Mouse (Mus musculus) forebrain, embryonic 11.5 days (tissue): Measurements from ENCODE around the gene Tbc1d16. TPM values are rescaled to one million over a fixed set of nuclear protein-coding genes. Genes with fewer than 3 reads are reported as not detected.

ENCODE experiments used
- ATAC-seq: fragments of 200-750 bp; cut with Nextera tagmentation; replicated peaks from 2 replicates; pipeline ENCODE4 v1.8.0; 2017; ENCODE audit warnings: moderate TSS enrichment; ENCODE audit not compliant: low FRiP score
- DNase-seq: peaks from one replicate; pipeline ENCODE4 v3.0.0-alpha.2; 2017; ENCODE audit warnings: low spot score
- H3K27ac ChIP-seq: fragments of 300-500 bp; sonication (generic); 2 replicates; pipeline ENCODE4 v1.5.1; 2014; ENCODE audit warnings: low read depth, low read length
- H3K27me3 ChIP-seq: fragments of 300-500 bp; sonication (generic); 2 replicates; pipeline ENCODE4 v1.6.1; 2014; ENCODE audit warnings: mild to moderate bottlenecking, low read length, mixed read lengths; ENCODE audit not compliant: control insufficient read depth, insufficient read depth
- H3K36me3 ChIP-seq: fragments of 300-500 bp; sonication (generic); 2 replicates; pipeline ENCODE4 v1.6.1; 2014; ENCODE audit warnings: mild to moderate bottlenecking, low read length, moderate library complexity, mixed read lengths; ENCODE audit not compliant: control insufficient read depth, insufficient read depth
- H3K4me1 ChIP-seq: fragments of 300-500 bp; sonication (generic); replicated peaks from 2 replicates; pipeline ENCODE4 v1.6.1; 2014; ENCODE audit warnings: low read length, mixed read lengths; ENCODE audit not compliant: control insufficient read depth, insufficient read depth
- H3K4me2 ChIP-seq: fragments of 300-500 bp; sonication (generic); 2 replicates; pipeline ENCODE4 v1.6.1; 2014; ENCODE audit warnings: low read depth, mild to moderate bottlenecking, low read length, moderate library complexity, mixed read lengths; ENCODE audit not compliant: severe bottlenecking
- H3K4me3 ChIP-seq: fragments of 300-500 bp; sonication (generic); 2 replicates; pipeline ENCODE4 v1.5.1; 2014; ENCODE audit warnings: low read depth, low read length
- H3K9ac ChIP-seq: fragments of 300-500 bp; sonication (generic); 2 replicates; pipeline ENCODE4 v1.6.1; 2014; ENCODE audit warnings: low read length
- H3K9me3 ChIP-seq: fragments of 300-500 bp; sonication (generic); 2 replicates; pipeline ENCODE4 v1.6.1; 2016; ENCODE audit warnings: low read length, mixed read lengths; ENCODE audit not compliant: control insufficient read depth
- WGBS: fragments of 180-500 bp; shearing (Covaris S2); extraction: QIAGEN DNeasy Blood & Tissue Kit; methylation state at CpG from one replicate; pipeline ENCODE4 v1.1.7; 2014; 5-methylcytosine and 5-hydroxymethylcytosine counted together
- polyA plus RNA-seq: library from polyadenylated mRNA; unstranded; fragments of >200 nt; fragmentation: Nextera tagmentation; extraction: Ambion mirVana; gene quantifications from 2 replicates; pipeline ENCODE4 v1.2.1, GENCODE M21; 2014

Gene Tbc1d16
- polyA plus RNA-seq, 1 experiment from 2014 or later = 20.8 TPM

GRCm38 (mm10) chr11:119191606-119192081 is 36.7 kb downstream of the Tbc1d16 start:
- Histone ChIP-seq H3K27me3 (no peaks in the 10 kb centered on the region), H3K36me3 (no peaks in the 10 kb centered on the region), H3K9ac (no peak overlapping the region), H3K4me2 (no peak overlapping the region), H3K9me3 (no peaks in the 10 kb centered on the region), H3K27ac (no peak overlapping the region), H3K4me1 (peaks cover 2% of the 10 kb centered on the region; the same call in 1 of the 2 replicates), H3K4me3 (no peak overlapping the region)
- DNase-seq (no peak), ATAC-seq (no peak)
- WGBS = 88% methylated on average over 9 of the region's 9 CpGs

DNA sequence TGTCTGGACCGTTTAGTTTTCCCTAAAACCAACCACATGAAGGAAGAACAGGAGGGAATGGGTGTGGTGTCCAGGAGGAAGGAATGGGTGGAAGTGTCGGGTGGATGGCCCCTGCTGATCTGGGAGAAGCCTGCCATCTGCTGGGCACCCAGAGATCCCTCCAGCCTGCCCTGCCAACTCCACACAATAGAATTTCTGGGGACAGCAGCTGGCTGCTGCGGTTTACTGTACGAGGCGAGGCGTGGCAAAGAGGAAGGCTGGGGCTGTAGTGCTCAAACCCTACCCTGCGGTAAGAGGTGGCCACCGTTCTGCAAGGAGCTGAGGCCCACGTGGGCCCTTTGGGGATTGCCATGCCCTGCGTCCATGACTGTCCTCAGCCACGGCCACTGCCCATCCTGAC is 37.8 kb downstream of the Tbc1d16 start:
- 49% methylated on average over 11 of the region's 11 CpGs for WGBS
- H3K27ac ChIP-seq = no peak overlapping the region

GRCm38 (mm10) chr11:119189319-119189718 is 39.0 kb downstream of the Tbc1d16 start:
- H3K4me2 ChIP-seq = no peak overlapping the region
- H3K9ac ChIP-seq = no peak overlapping the region
- ATAC-seq (no peak), DNase-seq (no peak)
- H3K27me3 ChIP-seq = no peaks in the 10 kb centered on the region
- H3K27ac ChIP-seq = no peak overlapping the region
- WGBS = 91% methylated on average over 3 of the region's 3 CpGs
- H3K9me3 ChIP-seq = no peaks in the 10 kb centered on the region
- peaks cover 3% of the 10 kb centered on the region; the same call in 1 of the 2 replicates for H3K4me1 ChIP-seq
- H3K36me3 ChIP-seq = no peaks in the 10 kb centered on the region; the same call in 1 of the 2 replicates
- H3K4me3 ChIP-seq = no peak overlapping the region

More for the DNA sequence above, 37.8 kb downstream of the Tbc1d16 start:
- Histone ChIP-seq H3K4me3 (no peak overlapping the region), H3K4me1 (peaks cover 2% of the 10 kb centered on the region; the same call in 1 of the 2 replicates), H3K4me2 (no peak overlapping the region), H3K9me3 (no peaks in the 10 kb centered on the region), H3K27me3 (no peaks in the 10 kb centered on the region), H3K36me3 (no peaks in the 10 kb centered on the region; the same call in 1 of the 2 replicates), H3K9ac (peak overlapping the region; percentile 27; the same call in 1 of the 2 replicates)
- DNase-seq = peak; percentile 82
- peak; percentile 49 for ATAC-seq

DNA sequence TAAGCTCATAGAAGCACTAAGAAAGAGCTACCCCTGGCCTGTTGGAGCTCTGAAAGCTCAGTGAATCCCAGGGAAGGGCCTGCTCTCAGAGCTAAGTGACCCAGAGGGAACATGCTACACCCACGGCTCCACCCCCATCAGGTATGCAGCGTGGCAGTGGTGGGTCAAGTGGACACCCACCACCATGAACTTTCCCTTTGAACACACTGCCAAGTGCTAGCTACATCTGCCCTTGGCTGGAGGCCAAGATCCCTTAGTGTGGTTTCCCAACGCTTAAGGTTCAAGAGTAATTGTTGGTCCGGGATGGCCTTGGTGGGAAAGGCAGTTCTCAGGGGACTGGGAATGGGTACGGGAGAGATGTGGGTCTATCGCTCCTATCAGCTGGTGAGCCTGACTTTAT is 39.9 kb downstream of the Tbc1d16 start:
- ATAC-seq = no peak

GRCm38 (mm10) chr11:119187800-119188197 is 40.5 kb downstream of the Tbc1d16 start:
- Histone ChIP-seq H3K4me1 (peaks cover 15% of the 10 kb centered on the region), H3K9ac (no peak overlapping the region), H3K27me3 (no peaks in the 10 kb centered on the region), H3K36me3 (no peaks in the 10 kb centered on the region; the same call in 1 of the 2 replicates), H3K4me3 (no peak overlapping the region), H3K27ac (no peak overlapping the region), H3K4me2 (no peak overlapping the region), H3K9me3 (no peaks in the 10 kb centered on the region)
- WGBS = 59% methylated on average over 10 of the region's 10 CpGs
- no peak for DNase-seq
- no peak for ATAC-seq

More for the DNA sequence above, 39.9 kb downstream of the Tbc1d16 start:
- H3K4me3 ChIP-seq = no peak overlapping the region
- WGBS = 81% methylated on average over 6 of the region's 6 CpGs
- DNase-seq = no peak
- H3K4me1 ChIP-seq = peaks cover 11% of the 10 kb centered on the region; the same call in 1 of the 2 replicates
- H3K36me3 ChIP-seq = no peaks in the 10 kb centered on the region; the same call in 1 of the 2 replicates
- no peak overlapping the region for H3K4me2 ChIP-seq
- no peak overlapping the region for H3K27ac ChIP-seq
- no peak overlapping the region for H3K9ac ChIP-seq
- H3K27me3 ChIP-seq = no peaks in the 10 kb centered on the region
- no peaks in the 10 kb centered on the region for H3K9me3 ChIP-seq

- H3K9ac ChIP-seq = no peak overlapping the region
- H3K36me3 ChIP-seq = no peaks in the 10 kb centered on the region; the same call in 1 of the 2 replicates
- DNase-seq = peak; percentile 87
- peaks cover 15% of the 10 kb centered on the region for H3K4me1 ChIP-seq
- no peaks in the 10 kb centered on the region for H3K9me3 ChIP-seq
- H3K4me3 ChIP-seq = no peak overlapping the region
- peak; percentile 55; the same call in 1 of the 2 replicates for ATAC-seq
- 45% methylated on average over 25 of the region's 25 CpGs for WGBS
- H3K4me2 ChIP-seq = no peak overlapping the region
- no peak overlapping the region for H3K27ac ChIP-seq
- H3K27me3 ChIP-seq = no peaks in the 10 kb centered on the region
These were observed 41.1 kb downstream of the Tbc1d16 start for GRCm38 (mm10) chr11:119186989-119187799.

DNA sequence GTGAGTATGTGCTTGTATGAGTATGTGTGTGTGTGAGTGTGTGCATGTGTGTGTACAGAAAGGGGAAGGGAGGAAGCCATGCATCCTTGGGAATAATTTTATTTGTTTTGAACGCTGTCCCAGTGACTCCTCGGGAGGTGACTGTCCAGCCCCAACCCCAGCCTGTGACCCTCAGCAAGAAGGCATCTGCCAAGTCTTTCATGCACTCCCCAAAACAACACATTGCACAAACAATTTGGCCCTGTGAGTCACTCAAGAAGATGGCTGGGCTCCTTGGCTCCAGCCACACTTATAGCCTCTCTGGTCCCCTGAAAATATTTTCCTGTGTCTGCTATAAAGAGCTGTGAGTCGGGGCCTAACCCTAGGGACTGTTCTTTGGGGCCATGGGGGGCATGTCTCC is 41.9 kb downstream of the Tbc1d16 start:
- no peak overlapping the region for H3K4me3 ChIP-seq
- no peaks in the 10 kb centered on the region for H3K9me3 ChIP-seq
- no peaks in the 10 kb centered on the region for H3K27me3 ChIP-seq
- no peaks in the 10 kb centered on the region; the same call in 1 of the 2 replicates for H3K36me3 ChIP-seq
- no peak overlapping the region for H3K27ac ChIP-seq
- ATAC-seq = no peak
- H3K4me1 ChIP-seq = peaks cover 15% of the 10 kb centered on the region
- H3K4me2 ChIP-seq = no peak overlapping the region
- WGBS = 91% methylated on average over 3 of the region's 3 CpGs
- DNase-seq = no peak
- H3K9ac ChIP-seq = no peak overlapping the region

DNA sequence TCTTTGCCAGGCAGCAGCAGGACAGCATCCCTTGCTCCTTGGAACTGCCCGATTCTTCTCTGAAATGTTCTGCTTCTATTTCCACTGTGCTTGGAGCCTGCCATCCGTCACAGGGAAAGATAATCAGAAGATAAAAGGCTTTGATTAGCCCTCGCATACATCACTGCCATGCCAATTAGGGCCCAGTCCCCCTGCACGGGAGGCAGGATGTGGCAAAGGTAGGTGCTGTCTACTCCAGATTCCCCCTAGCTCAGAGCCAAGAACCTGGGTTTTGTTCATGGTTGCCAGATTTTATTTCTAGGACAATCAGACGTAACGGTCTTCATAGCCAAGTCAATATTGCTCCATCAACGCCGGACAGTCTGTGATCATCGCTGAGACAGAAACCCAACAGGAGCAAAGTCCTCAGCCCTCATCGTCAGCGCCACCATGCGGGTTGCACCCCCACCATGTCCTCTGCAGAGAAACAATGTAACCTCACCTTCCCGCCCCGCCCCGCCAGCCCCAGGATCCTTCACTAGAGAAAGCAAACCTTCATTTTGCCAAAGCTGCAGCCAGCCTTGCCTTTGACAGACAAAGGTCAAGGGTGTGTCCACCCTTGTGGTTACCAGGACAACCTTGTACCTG is 44.5 kb downstream of the Tbc1d16 start:
- Histone ChIP-seq H3K9me3 (no peaks in the 10 kb centered on the region), H3K4me2 (no peak overlapping the region), H3K9ac (no peak overlapping the region), H3K4me3 (no peak overlapping the region), H3K27me3 (no peaks in the 10 kb centered on the region), H3K4me1 (peaks cover 15% of the 10 kb centered on the region), H3K36me3 (no peaks in the 10 kb centered on the region; the same call in 1 of the 2 replicates), H3K27ac (no peak overlapping the region)
- 82% methylated on average over 15 of the region's 15 CpGs for WGBS
- ATAC-seq (no peak), DNase-seq (no peak)
